In genomic region chr16:94175366-94175986, GRCm38 (mm10) we compare ENCODE assay signal across 31 mouse cellular contexts.
"Had no signal": no experiment of that assay in that cellular context is flagged by ENCODE, and none has a peak within 500 bp of the region (broad histone marks: within the 10 kb centered on the region; RNA-seq: fewer than 3 reads in every experiment).

No protein-coding gene starts in this region.

- H3K27me3 ChIP-seq: intestine, embryonic 15.5 days had no signal

- H3K9me3 ChIP-seq: heart, embryonic 10.5 days; heart, embryonic 12.5 days; heart, embryonic 13.5 days; heart, embryonic 15.5 days; hindbrain, embryonic 10.5 days; hindbrain, embryonic 12.5 days; hindbrain, embryonic 13.5 days; hindbrain, embryonic 15.5 days; intestine, embryonic 15.5 days; kidney, embryonic 15.5 days had no signal

- DNase-seq: heart, postnatal 10 days; heart, postnatal 14 days; heart, postnatal 36 days; heart, postnatal 4 days; kidney, adult 11 months; kidney, adult 18-20 months; kidney, adult 2 months; kidney, adult 8-10 months; kidney, adult 9 months; kidney, postnatal 10 days; kidney, postnatal 14 days; kidney, postnatal 25 days; kidney, postnatal 36 days; kidney, postnatal 4 days; layer of hippocampus, adult 9-11 months; layer of hippocampus, postnatal 36 days had no signal

- H3K4me3 ChIP-seq: heart, embryonic 10.5 days; heart, embryonic 12.5 days; heart, embryonic 13.5 days; heart, embryonic 15.5 days; hindbrain, embryonic 10.5 days; hindbrain, embryonic 12.5 days; hindbrain, embryonic 13.5 days; hindbrain, embryonic 15.5 days; intestine, embryonic 15.5 days; kidney, embryonic 15.5 days; layer of hippocampus, adult 2 months had no signal

- H3K4me2 ChIP-seq: heart, embryonic 11.5 days; heart, embryonic 12.5 days; heart, embryonic 13.5 days; heart, embryonic 15.5 days; hindbrain, embryonic 12.5 days; hindbrain, embryonic 13.5 days; hindbrain, embryonic 14.5 days; hindbrain, embryonic 15.5 days; intestine, embryonic 15.5 days; kidney, embryonic 15.5 days had no signal

- H3K36me3 ChIP-seq: heart, embryonic 10.5 days; heart, embryonic 12.5 days; heart, embryonic 13.5 days; heart, embryonic 15.5 days; hindbrain, embryonic 10.5 days; hindbrain, embryonic 12.5 days; hindbrain, embryonic 13.5 days; hindbrain, embryonic 15.5 days; intestine, embryonic 15.5 days; kidney, embryonic 15.5 days had no signal

- H3K27ac ChIP-seq: heart, embryonic 10.5 days; heart, embryonic 13.5 days; heart, embryonic 15.5 days; hindbrain, embryonic 10.5 days; hindbrain, embryonic 12.5 days; hindbrain, embryonic 13.5 days; hindbrain, embryonic 14.5 days; hindbrain, embryonic 15.5 days; hindbrain, postnatal 0 days; intestine, embryonic 15.5 days; kidney, embryonic 15.5 days; kidney, postnatal 0 days; layer of hippocampus, adult 2 months had no signal

- H3K4me1 ChIP-seq: heart, embryonic 15.5 days had no signal

- H3K9ac ChIP-seq: heart, embryonic 12.5 days; heart, embryonic 13.5 days; heart, embryonic 15.5 days; hindbrain, embryonic 12.5 days; hindbrain, embryonic 13.5 days; hindbrain, embryonic 14.5 days; hindbrain, embryonic 15.5 days; intestine, embryonic 15.5 days; kidney, embryonic 15.5 days had no signal
